Mouse (Mus musculus) CH12.LX (cell line): ENCODE measurements at regions not wholly inside any gene's neighbourhood (a gene's known extent, or its start where the extent isn't known, plus 50 kb on each side); places are given as distances from the start of the nearest gene placed in this dataset.

Source experiments
- DNase-seq: peaks from one replicate; pipeline ENCODE4 v3.0.0-alpha.2; 2013; ENCODE audit errors: extremely low read depth
- H3K27ac ChIP-seq: 2 replicates; pipeline ENCODE4 v1.5.1; 2012; ENCODE audit warnings: low read depth, mild to moderate bottlenecking, control low read depth, moderate library complexity; ENCODE audit not compliant: insufficient read depth
- H3K27me3 ChIP-seq: replicated peaks from 2 replicates; pipeline ENCODE3; 2012; ENCODE audit warnings: inconsistent platforms
- H3K36me3 ChIP-seq, 2 experiments: replicated peaks in 1 of 2; 2 replicates each; pipeline versions ENCODE3 to v1.6.1; 2012; ENCODE audit warnings: inconsistent platforms in 1 of 2, low read length in 1 of 2, mild to moderate bottlenecking in 1 of 2, mixed read lengths in 1 of 2, moderate library complexity in 1 of 2; ENCODE audit not compliant: control insufficient read depth in 1 of 2, insufficient read depth in 1 of 2
- H3K4me1 ChIP-seq, 2 experiments: 2 replicates each; pipeline ENCODE4 v1.6.1; 2012; ENCODE audit warnings: inconsistent platforms in 1 of 2, moderate library complexity in 1 of 2; ENCODE audit not compliant: insufficient read depth in 2 of 2, control insufficient read depth in 1 of 2
- H3K4me2 ChIP-seq: 2 replicates; pipeline ENCODE4 v1.6.1; 2012; ENCODE audit warnings: low read depth, mild to moderate bottlenecking, control low read depth; ENCODE audit not compliant: poor library complexity, insufficient read depth, severe bottlenecking
- H3K4me3 ChIP-seq, 3 experiments: fragments of 150-350 bp in 1 of 3; sonication (generic) in 1 of 3; replicated peaks in 1 of 3; 2 replicates each; pipeline versions ENCODE3 to v1.5.1; 2011 to 2012; ENCODE audit warnings: low read depth in 2 of 3, low read length in 2 of 3, mild to moderate bottlenecking in 2 of 3, moderate library complexity in 2 of 3, control low read depth in 1 of 3, improper control_type of control experiment in 1 of 3, inconsistent platforms in 1 of 3, mixed read lengths in 1 of 3; ENCODE audit not compliant: poor library complexity in 1 of 3
- H3K79me2 ChIP-seq: replicated peaks from 2 replicates; pipeline ENCODE4 v1.6.1; 2012; ENCODE audit warnings: mild to moderate bottlenecking, moderate library complexity; ENCODE audit not compliant: control insufficient read depth, poor library complexity, insufficient read depth, severe bottlenecking; ENCODE audit errors: extremely low read depth
- H3K9ac ChIP-seq: 2 replicates; pipeline ENCODE4 v1.6.1; 2012; ENCODE audit warnings: low read depth, mild to moderate bottlenecking, control low read depth, moderate library complexity; ENCODE audit not compliant: insufficient read depth
- H3K9me3 ChIP-seq: replicated peaks from 2 replicates; pipeline ENCODE3; 2012; ENCODE audit warnings: low read length, inconsistent platforms, mixed read lengths
- BHLHE40 ChIP-seq: IDR thresholded peaks from 2 replicates; pipeline ENCODE4 v1.6.1; 2011; ENCODE audit warnings: mild to moderate bottlenecking, low read depth, low read length, improper control_type of control experiment
- CHD1 ChIP-seq: IDR thresholded peaks from 2 replicates; pipeline ENCODE4 v1.6.1; 2012; ENCODE audit warnings: low read depth, low read length, improper control_type of control experiment, inconsistent platforms
- CTCF ChIP-seq, 2 experiments: IDR thresholded peaks in 1 of 2; conservative IDR thresholded peaks in 1 of 2; 2 replicates each; pipeline ENCODE4 v1.5.1; 2011 to 2012; ENCODE audit warnings: low read depth in 2 of 2, low read length in 2 of 2, improper control_type of control experiment in 1 of 2, inconsistent platforms in 1 of 2, mild to moderate bottlenecking in 1 of 2, moderate library complexity in 1 of 2
- EP300 ChIP-seq: IDR thresholded peaks from 2 replicates; pipeline ENCODE4 v1.6.1; 2011; ENCODE audit warnings: low read length, improper control_type of control experiment
- IRF4 ChIP-seq: IDR thresholded peaks from 2 replicates; pipeline ENCODE4 v1.6.1; 2014; ENCODE audit warnings: low read depth, mild to moderate bottlenecking, inconsistent platforms, low read length, improper control_type of control experiment
- JUND ChIP-seq: conservative IDR thresholded peaks from 2 replicates; pipeline ENCODE4 v1.6.1; 2011; ENCODE audit warnings: low read depth, low read length, improper control_type of control experiment
- KAT2A ChIP-seq: IDR thresholded peaks from 2 replicates; pipeline ENCODE4 v1.6.1; 2012; ENCODE audit warnings: low read length, improper control_type of control experiment, inconsistent platforms; ENCODE audit not compliant: insufficient replicate concordance
- MAFK ChIP-seq: IDR thresholded peaks from 2 replicates; pipeline ENCODE4 v1.6.1; 2011; ENCODE audit warnings: low read length, improper control_type of control experiment; ENCODE audit not compliant: insufficient replicate concordance
- MAZ ChIP-seq: IDR thresholded peaks from 2 replicates; pipeline ENCODE4 v1.6.1; 2012; ENCODE audit warnings: low read depth, mild to moderate bottlenecking, inconsistent platforms, low read length, improper control_type of control experiment, moderate library complexity
- MEF2A ChIP-seq: IDR thresholded peaks from 2 replicates; pipeline ENCODE4 v1.6.1; 2014; ENCODE audit warnings: low read depth, mild to moderate bottlenecking, inconsistent platforms, low read length, improper control_type of control experiment, borderline replicate concordance
- MYC ChIP-seq: IDR thresholded peaks from 2 replicates; pipeline ENCODE4 v1.6.1; 2011; ENCODE audit warnings: low read depth, mild to moderate bottlenecking, improper control_type of control experiment, low read length
- NRF1 ChIP-seq: IDR thresholded peaks from 2 replicates; pipeline ENCODE4 v1.6.1; 2014; ENCODE audit warnings: low read depth, mild to moderate bottlenecking, inconsistent platforms, low read length, improper control_type of control experiment, moderate library complexity
- SIN3A ChIP-seq: IDR thresholded peaks from 2 replicates; pipeline ENCODE4 v1.6.1; 2012; ENCODE audit warnings: low read length, improper control_type of control experiment, inconsistent platforms
- TBP ChIP-seq: conservative IDR thresholded peaks from 2 replicates; pipeline ENCODE4 v1.6.1; 2011; ENCODE audit warnings: low read depth, low read length, improper control_type of control experiment
- TCF12 ChIP-seq: IDR thresholded peaks from 2 replicates; pipeline ENCODE4 v1.6.1; 2014; ENCODE audit warnings: low read depth, mild to moderate bottlenecking, inconsistent platforms, low read length, improper control_type of control experiment
- UBTF ChIP-seq: IDR thresholded peaks from 2 replicates; pipeline ENCODE4 v1.6.1; 2012; ENCODE audit warnings: low read depth, mild to moderate bottlenecking, inconsistent platforms, low read length, improper control_type of control experiment, moderate library complexity
- USF2 ChIP-seq: conservative IDR thresholded peaks from 2 replicates; pipeline ENCODE4 v1.6.1; 2011; ENCODE audit warnings: low read depth, low read length, improper control_type of control experiment
- ZMIZ1 ChIP-seq: IDR thresholded peaks from 2 replicates; pipeline ENCODE4 v1.6.1; 2012; ENCODE audit warnings: low read depth, mild to moderate bottlenecking, inconsistent platforms, low read length, improper control_type of control experiment
- dilution Hi-C: fragments of 300-500 bp; cut with MboI; formaldehyde crosslinking; loops from 2 replicates; pipeline ENCODE4 v1.14.3; 2020; ENCODE audit warnings: low sequenced_read_pairs; ENCODE audit not compliant: extremely low pct_unique_long_range_greater_than_20kb, extremely low pct_ligation_motif_present
- in situ Hi-C: fragments of 300-500 bp; cut with MboI; formaldehyde crosslinking; loops from 3 replicates; pipeline ENCODE4 v1.14.3; 2019; ENCODE audit warnings: low sequenced_read_pairs, low pct_ligation_motif_present, low pct_unique_long_range_greater_than_20kb, mixed read lengths

- Histone ChIP-seq H3K9me3 (no peaks in the 10 kb centered on the region), H3K27me3 (no peaks in the 10 kb centered on the region), H3K4me1 (peaks cover 3 to 18% of the 10 kb centered on the region in 2 experiments; a peak in 3 of 4 replicates), H3K27ac (no peak overlapping the region), H3K36me3 (no peaks in the 10 kb centered on the region), H3K9ac (peak overlapping the region; percentile 13; the same call in 1 of the 2 replicates), H3K79me2 (no peaks in the 10 kb centered on the region), H3K4me2 (peak overlapping the region; percentile 75), H3K4me3 (no peak overlapping the region)
- no peak for TF ChIP-seq CHD1
- TF ChIP-seq MAZ, result no peak
- no peak for TF ChIP-seq SIN3A
- no peak for DNase-seq
- in situ Hi-C loops, result no loop called here
- dilution Hi-C loops, result no loop called here
Observed at GRCm38 (mm10) chr4:150798281-150798680, 55.4 kb upstream of the Errfi1 start.

GRCm38 (mm10) chr4:150797057-150797456 is 56.7 kb upstream of the Errfi1 start:
- Histone ChIP-seq H3K9ac (no peak overlapping the region), H3K27me3 (no peaks in the 10 kb centered on the region), H3K4me3 (no peak overlapping the region), H3K4me1 (peaks cover 3 to 18% of the 10 kb centered on the region in 2 experiments; a peak in 3 of 4 replicates), H3K27ac (no peak overlapping the region), H3K9me3 (no peaks in the 10 kb centered on the region), H3K36me3 (no peaks in the 10 kb centered on the region), H3K4me2 (no peak overlapping the region), H3K79me2 (no peaks in the 10 kb centered on the region)
- no peak for DNase-seq
- in situ Hi-C loops (no loop called here), dilution Hi-C loops (no loop called here)
- TF ChIP-seq TBP (no peak), CHD1 (no peak), EP300 (no peak), ZMIZ1 (no peak), JUND (no peak), CTCF (conservative IDR thresholded peaks at IDR 0.05 in 1 of 2, IDR thresholded peaks at IDR 0.05 in 1 of 2; ENCODE audit: low read depth in 2 of 2, low read length in 2 of 2) (no peak), MAFK (no peak), MYC (no peak), UBTF (no peak), KAT2A (no peak), NRF1 (no peak), IRF4 (no peak), MEF2A (no peak), USF2 (no peak), BHLHE40 (no peak), TCF12 (no peak)
